Mouse (Mus musculus): ENCODE results near the gene Faf2.

Gene Faf2

GRCm38 (mm10) chr13:54683301-54683700 is 61.7 kb downstream of the Faf2 start:
- DNase-seq: no peak

GRCm38 (mm10) chr13:54684140-54684896 is 62.7 kb downstream of the Faf2 start:
- DNase-seq: no peak

GRCm38 (mm10) chr13:54685174-54685573 is 63.6 kb downstream of the Faf2 start:
- DNase-seq: peak; percentile 38 to 40

GRCm38 (mm10) chr13:54686139-54687053 is 64.8 kb downstream of the Faf2 start:
- DNase-seq: no peak

GRCm38 (mm10) chr13:54687096-54687495 is 65.5 kb downstream of the Faf2 start:
- DNase-seq: peak; percentile 83 to 84

GRCm38 (mm10) chr13:54687575-54688424 is 66.2 kb downstream of the Faf2 start:
- peak; percentile 97 for DNase-seq

GRCm38 (mm10) chr13:54690151-54690740 is 68.7 kb downstream of the Faf2 start:
- DNase-seq: no peak

GRCm38 (mm10) chr13:54691737-54692136 is 70.2 kb downstream of the Faf2 start:
- peak; percentile 44 to 55 for DNase-seq

GRCm38 (mm10) chr13:54692711-54693557 is 71.3 kb downstream of the Faf2 start:
- no peak for DNase-seq

- DNase-seq: peak; percentile 99
Measured at GRCm38 (mm10) chr13:54693558-54694347, 72.2 kb downstream of the Faf2 start, which contains the start of gene Rnf44. Gene Rnf44 (minus strand): TSS chr13:54693907.

GRCm38 (mm10) chr13:54694348-54695060 is 72.9 kb downstream of the Faf2 start:
- DNase-seq: peak; percentile 89

- DNase-seq: no peak
Measured at GRCm38 (mm10) chr13:54695479-54696230, 74.1 kb downstream of the Faf2 start.

- no peak for DNase-seq
Measured at GRCm38 (mm10) chr13:54701243-54701642, 79.7 kb downstream of the Faf2 start, which contains the start of gene Cdhr2. Gene Cdhr2 (plus strand): TSS chr13:54701461.

GRCm38 (mm10) chr13:54702507-54702906 is 80.9 kb downstream of the Faf2 start:
- no peak for DNase-seq

GRCm38 (mm10) chr13:54704890-54705289 is 83.3 kb downstream of the Faf2 start:
- DNase-seq: no peak

- DNase-seq: no peak
Measured at GRCm38 (mm10) chr13:54710866-54711265, 89.3 kb downstream of the Faf2 start.

Measured in lung, adult 18-20 months (tissue).